Mouse (Mus musculus): Measurements from ENCODE around the gene Mknk2. TPM values are rescaled to one million over a fixed set of nuclear protein-coding genes. Genes with fewer than 3 reads are reported as not detected.
A peak's percentile ranks its signal among the peaks of the same experiment; 100 is the strongest.

Gene Mknk2
- polyA plus RNA-seq, 1 experiment from 2014 or later = 71.1 TPM

- DNase-seq (ENCODE audit: low spot score) (no peak), ATAC-seq (replicated peaks; ENCODE audit: low FRiP score, low TSS enrichment, low read depth) (no peak)
- no peak overlapping the region for H3K4me3 ChIP-seq (ENCODE audit: low read depth, low read length)
Measured at GRCm38 (mm10) chr10:80669018-80669417, 8.9 kb downstream of the Mknk2 start.

DNA sequence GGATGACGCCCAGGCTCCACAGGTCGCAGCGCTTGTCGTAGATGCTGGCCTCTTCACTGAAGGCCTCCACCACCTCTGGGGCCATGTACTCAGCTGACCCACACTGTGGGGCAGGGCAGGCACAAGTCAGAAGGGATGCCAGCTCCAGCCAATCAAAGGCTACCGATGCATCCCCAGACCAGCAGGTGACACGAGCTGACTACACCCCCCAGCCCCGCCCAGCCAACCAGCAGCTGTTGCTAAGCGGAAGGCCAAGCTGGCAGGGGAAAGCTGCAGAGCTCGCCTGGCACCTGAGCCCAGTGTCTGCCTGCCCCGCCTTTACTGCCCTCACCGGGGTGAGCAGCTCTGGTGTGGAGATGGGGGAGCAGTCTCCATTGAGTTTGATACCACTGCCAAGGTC, 9.3 kb downstream of the Mknk2 start:
- Histone ChIP-seq H3K27me3 (replicated peaks; ENCODE audit: control insufficient read depth, insufficient read depth, low read length) (no peaks in the 10 kb centered on the region), H3K27ac (ENCODE audit: low read depth) (no peak overlapping the region), H3K9me3 (ENCODE audit: control insufficient read depth, low read length) (no peaks in the 10 kb centered on the region), H3K36me3 (ENCODE audit: control insufficient read depth, insufficient read depth, low read length) (peaks cover 72% of the 10 kb centered on the region), H3K4me1 (replicated peaks; ENCODE audit: control insufficient read depth, insufficient read depth, low read length) (peaks cover 19% of the 10 kb centered on the region), H3K4me3 (ENCODE audit: low read depth, low read length) (no peak overlapping the region), H3K4me2 (ENCODE audit: low read length) (no peak overlapping the region), H3K9ac (ENCODE audit: low read length) (no peak overlapping the region)
- WGBS = 84% methylated on average over 11 of the region's 11 CpGs
- no peak for DNase-seq (ENCODE audit: low spot score)
- no peak for ATAC-seq (replicated peaks; ENCODE audit: low FRiP score, low TSS enrichment, low read depth)

More at GRCm38 (mm10) chr10:80669018-80669417, 8.9 kb downstream of the Mknk2 start:
- 87% methylated on average over 12 of the region's 12 CpGs for WGBS
- H3K4me1 ChIP-seq (replicated peaks; ENCODE audit: control insufficient read depth, insufficient read depth, low read length) = peaks cover 23% of the 10 kb centered on the region
- peaks cover 72% of the 10 kb centered on the region for H3K36me3 ChIP-seq (ENCODE audit: control insufficient read depth, insufficient read depth, low read length)
- no peaks in the 10 kb centered on the region for H3K9me3 ChIP-seq (ENCODE audit: control insufficient read depth, low read length)
- H3K4me2 ChIP-seq (ENCODE audit: low read length) = no peak overlapping the region
- H3K9ac ChIP-seq (ENCODE audit: low read length) = no peak overlapping the region
- H3K27me3 ChIP-seq (replicated peaks; ENCODE audit: control insufficient read depth, insufficient read depth, low read length) = no peaks in the 10 kb centered on the region
- no peak overlapping the region for H3K27ac ChIP-seq (ENCODE audit: low read depth)

- peaks cover 14% of the 10 kb centered on the region for H3K4me1 ChIP-seq (replicated peaks; ENCODE audit: control insufficient read depth, insufficient read depth, low read length)
- ATAC-seq (replicated peaks; ENCODE audit: low FRiP score, low TSS enrichment, low read depth) (no peak), DNase-seq (ENCODE audit: low spot score) (no peak)
- WGBS = 79% methylated on average over 19 of the region's 19 CpGs
- no peak overlapping the region for H3K4me2 ChIP-seq (ENCODE audit: low read length)
- H3K9ac ChIP-seq (ENCODE audit: low read length) = no peak overlapping the region
- H3K27ac ChIP-seq (ENCODE audit: low read depth) = no peak overlapping the region
- no peaks in the 10 kb centered on the region for H3K9me3 ChIP-seq (ENCODE audit: control insufficient read depth, low read length)
- peaks cover 60% of the 10 kb centered on the region for H3K36me3 ChIP-seq (ENCODE audit: control insufficient read depth, insufficient read depth, low read length)
- H3K27me3 ChIP-seq (replicated peaks; ENCODE audit: control insufficient read depth, insufficient read depth, low read length) = no peaks in the 10 kb centered on the region
- H3K4me3 ChIP-seq (ENCODE audit: low read depth, low read length) = no peak overlapping the region
Measured at GRCm38 (mm10) chr10:80666837-80667412, 11.0 kb downstream of the Mknk2 start.

DNA sequence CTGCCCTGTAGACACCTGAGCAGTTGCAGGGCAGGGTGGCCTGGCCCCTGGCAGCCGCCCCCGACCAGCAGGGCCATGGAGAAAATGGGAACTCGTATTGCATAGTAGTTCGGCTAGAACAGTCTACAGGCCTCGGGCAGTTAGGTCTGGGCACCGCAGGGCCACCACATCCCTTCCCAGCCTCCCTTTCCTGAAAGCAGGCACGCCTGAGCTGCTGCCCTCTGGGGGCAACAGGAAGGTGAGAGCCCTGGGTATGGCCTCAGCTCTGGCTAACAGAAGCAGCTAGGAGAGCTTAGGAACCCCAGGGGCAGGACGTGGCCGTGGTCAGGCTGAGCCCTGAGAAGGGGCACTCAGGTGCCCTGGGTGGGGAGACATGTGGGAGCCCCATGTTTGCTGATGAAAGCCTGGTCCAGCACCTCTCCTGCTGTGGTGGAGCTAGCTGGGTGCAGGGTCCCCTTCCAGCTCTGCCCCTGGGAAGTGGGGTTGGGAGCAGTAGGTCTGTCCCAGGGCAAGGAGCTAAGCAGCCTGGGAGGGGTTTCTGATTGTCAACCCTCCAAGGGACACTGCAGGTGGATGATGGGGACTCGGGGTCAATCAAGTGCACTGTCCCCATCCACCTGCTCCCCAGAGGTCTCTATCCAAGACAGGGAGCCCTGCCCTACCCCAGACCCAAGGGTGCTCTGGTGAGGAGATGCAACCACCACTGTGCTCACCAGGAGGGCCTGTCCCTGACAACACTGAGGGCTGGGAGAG, 11.8 kb downstream of the Mknk2 start:
- Histone ChIP-seq H3K9ac (ENCODE audit: low read length) (no peak overlapping the region), H3K4me1 (replicated peaks; ENCODE audit: control insufficient read depth, insufficient read depth, low read length) (peaks cover 14% of the 10 kb centered on the region), H3K36me3 (ENCODE audit: control insufficient read depth, insufficient read depth, low read length) (peaks cover 53% of the 10 kb centered on the region), H3K27me3 (replicated peaks; ENCODE audit: control insufficient read depth, insufficient read depth, low read length) (no peaks in the 10 kb centered on the region), H3K9me3 (ENCODE audit: control insufficient read depth, low read length) (no peaks in the 10 kb centered on the region), H3K4me2 (ENCODE audit: low read length) (no peak overlapping the region), H3K4me3 (ENCODE audit: low read depth, low read length) (no peak overlapping the region), H3K27ac (ENCODE audit: low read depth) (no peak overlapping the region)
- ATAC-seq (replicated peaks; ENCODE audit: low FRiP score, low TSS enrichment, low read depth) (no peak), DNase-seq (ENCODE audit: low spot score) (no peak)
- WGBS = 83% methylated on average over 10 of the region's 10 CpGs

DNA sequence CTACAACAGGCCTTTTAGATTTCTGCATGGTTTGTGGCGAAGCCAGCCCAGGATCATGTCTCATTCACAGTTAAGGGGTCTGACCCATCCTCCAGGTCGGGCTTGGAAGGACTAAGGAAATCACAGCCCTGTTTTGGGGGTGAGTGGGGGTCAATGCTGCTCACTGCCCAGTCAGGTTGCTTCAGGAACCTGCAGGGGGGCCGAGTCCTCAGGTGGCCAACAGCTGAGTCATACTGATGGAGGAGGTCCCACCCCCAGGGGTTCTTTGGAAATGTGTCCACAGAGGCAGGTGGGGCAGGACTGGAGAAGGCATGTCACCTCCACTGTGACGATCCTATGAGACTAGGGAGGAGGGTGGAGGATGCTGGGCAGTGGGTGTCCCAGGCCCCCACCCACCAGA, 12.5 kb downstream of the Mknk2 start:
- no peaks in the 10 kb centered on the region for H3K9me3 ChIP-seq (ENCODE audit: control insufficient read depth, low read length)
- peak; percentile 10; the same call in 1 of the 2 replicates for ATAC-seq (replicated peaks; ENCODE audit: low FRiP score, low TSS enrichment, low read depth)
- 58% methylated on average over 4 of the region's 4 CpGs for WGBS
- no peak overlapping the region for H3K4me2 ChIP-seq (ENCODE audit: low read length)
- H3K27ac ChIP-seq (ENCODE audit: low read depth) = no peak overlapping the region
- H3K36me3 ChIP-seq (ENCODE audit: control insufficient read depth, insufficient read depth, low read length) = peaks cover 46% of the 10 kb centered on the region
- H3K4me3 ChIP-seq (ENCODE audit: low read depth, low read length) = no peak overlapping the region
- H3K4me1 ChIP-seq (replicated peaks; ENCODE audit: control insufficient read depth, insufficient read depth, low read length) = peaks cover 14% of the 10 kb centered on the region
- no peak overlapping the region for H3K9ac ChIP-seq (ENCODE audit: low read length)
- H3K27me3 ChIP-seq (replicated peaks; ENCODE audit: control insufficient read depth, insufficient read depth, low read length) = no peaks in the 10 kb centered on the region
- DNase-seq (ENCODE audit: low spot score) = no peak

DNA sequence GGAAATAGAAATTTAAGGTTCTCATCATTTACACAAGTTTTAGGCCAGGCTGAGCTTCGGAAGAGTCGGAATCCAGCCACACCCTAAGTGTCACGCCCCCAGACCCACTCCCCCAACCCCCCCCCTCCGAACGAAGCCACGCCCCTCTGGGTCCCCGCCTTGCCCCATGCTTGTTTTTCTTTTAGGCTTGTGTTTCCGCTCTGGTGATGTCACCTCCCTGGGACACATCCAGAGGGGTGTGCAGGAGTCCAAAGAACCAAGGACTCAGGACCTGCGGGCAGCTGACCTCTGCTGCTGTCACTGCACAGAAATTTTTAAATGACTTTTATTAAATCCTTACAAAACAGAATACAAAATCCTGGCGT, 12.9 kb downstream of the Mknk2 start:
- Histone ChIP-seq H3K4me3 (ENCODE audit: low read depth, low read length) (no peak overlapping the region), H3K4me2 (ENCODE audit: low read length) (peak overlapping the region; percentile 35), H3K4me1 (replicated peaks; ENCODE audit: control insufficient read depth, insufficient read depth, low read length) (peaks cover 14% of the 10 kb centered on the region), H3K36me3 (ENCODE audit: control insufficient read depth, insufficient read depth, low read length) (peaks cover 41% of the 10 kb centered on the region), H3K9ac (ENCODE audit: low read length) (no peak overlapping the region), H3K9me3 (ENCODE audit: control insufficient read depth, low read length) (no peaks in the 10 kb centered on the region), H3K27ac (ENCODE audit: low read depth) (peak overlapping the region; percentile 72; the same call in 1 of the 2 replicates), H3K27me3 (replicated peaks; ENCODE audit: control insufficient read depth, insufficient read depth, low read length) (no peaks in the 10 kb centered on the region)
- 7% methylated on average over 10 of the region's 10 CpGs for WGBS
- ATAC-seq (replicated peaks; ENCODE audit: low FRiP score, low TSS enrichment, low read depth) (peak; percentile 60), DNase-seq (ENCODE audit: low spot score) (no peak)

GRCm38 (mm10) chr10:80664197-80665015, 13.5 kb downstream of the Mknk2 start:
- no peaks in the 10 kb centered on the region for H3K27me3 ChIP-seq (replicated peaks; ENCODE audit: control insufficient read depth, insufficient read depth, low read length)
- no peaks in the 10 kb centered on the region for H3K9me3 ChIP-seq (ENCODE audit: control insufficient read depth, low read length)
- H3K27ac ChIP-seq (ENCODE audit: low read depth) = peak overlapping the region; percentile 72
- H3K4me2 ChIP-seq (ENCODE audit: low read length) = peak overlapping the region; percentile 35
- peak; percentile 69 for DNase-seq (ENCODE audit: low spot score)
- 27% methylated on average over 16 of the region's 16 CpGs for WGBS
- peaks cover 35% of the 10 kb centered on the region for H3K36me3 ChIP-seq (ENCODE audit: control insufficient read depth, insufficient read depth, low read length)
- ATAC-seq (replicated peaks; ENCODE audit: low FRiP score, low TSS enrichment, low read depth) = peak; percentile 55
- peaks cover 14% of the 10 kb centered on the region for H3K4me1 ChIP-seq (replicated peaks; ENCODE audit: control insufficient read depth, insufficient read depth, low read length)
- H3K9ac ChIP-seq (ENCODE audit: low read length) = no peak overlapping the region
- no peak overlapping the region for H3K4me3 ChIP-seq (ENCODE audit: low read depth, low read length)

DNA sequence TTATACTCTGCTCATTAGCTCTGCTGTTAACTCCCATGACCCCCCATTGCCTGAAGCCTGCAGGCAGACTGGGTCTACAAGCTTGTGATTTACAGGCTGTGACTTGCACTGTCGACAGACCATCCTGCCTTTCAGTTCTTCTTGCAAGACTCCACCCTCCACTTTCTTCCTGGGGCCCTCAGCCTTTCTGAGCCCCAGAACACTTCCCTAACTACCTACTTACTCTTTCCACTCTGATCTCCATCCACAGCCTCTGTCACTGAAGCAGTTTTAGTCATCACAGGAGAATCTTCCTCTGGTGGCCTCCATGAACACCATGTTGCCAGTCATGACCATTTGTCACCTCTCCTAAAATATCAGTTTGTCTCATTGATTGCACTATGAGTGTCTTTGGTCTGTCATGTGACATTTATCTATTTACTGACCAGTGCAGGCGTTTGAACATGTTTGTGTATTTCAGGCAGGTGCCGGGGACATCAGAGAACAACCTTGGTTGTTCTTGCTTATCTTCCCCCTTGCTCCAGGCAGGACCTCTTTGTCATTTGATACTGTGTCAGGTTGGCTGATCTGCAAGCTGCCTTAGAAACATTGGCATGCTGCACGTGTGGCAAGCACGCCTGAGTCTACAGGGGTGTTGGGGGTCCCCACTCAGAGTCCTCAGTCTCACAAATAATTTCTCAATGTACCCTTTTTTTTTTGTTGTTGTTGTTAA, 14.3 kb downstream of the Mknk2 start:
- peaks cover 27% of the 10 kb centered on the region for H3K36me3 ChIP-seq (ENCODE audit: control insufficient read depth, insufficient read depth, low read length)
- ATAC-seq (replicated peaks; ENCODE audit: low FRiP score, low TSS enrichment, low read depth) (no peak), DNase-seq (ENCODE audit: low spot score) (no peak)
- peaks cover 14% of the 10 kb centered on the region for H3K4me1 ChIP-seq (replicated peaks; ENCODE audit: control insufficient read depth, insufficient read depth, low read length)
- no peaks in the 10 kb centered on the region for H3K27me3 ChIP-seq (replicated peaks; ENCODE audit: control insufficient read depth, insufficient read depth, low read length)
- 30% methylated on average over 5 of the region's 5 CpGs for whole genome bisulfite sequencing
- H3K4me3 ChIP-seq (ENCODE audit: low read depth, low read length) = no peak overlapping the region
- no peaks in the 10 kb centered on the region for H3K9me3 ChIP-seq (ENCODE audit: control insufficient read depth, low read length)
- H3K27ac ChIP-seq (ENCODE audit: low read depth) = no peak overlapping the region
- no peak overlapping the region for H3K9ac ChIP-seq (ENCODE audit: low read length)
- H3K4me2 ChIP-seq (ENCODE audit: low read length) = no peak overlapping the region
